In the genomic region with DNA sequence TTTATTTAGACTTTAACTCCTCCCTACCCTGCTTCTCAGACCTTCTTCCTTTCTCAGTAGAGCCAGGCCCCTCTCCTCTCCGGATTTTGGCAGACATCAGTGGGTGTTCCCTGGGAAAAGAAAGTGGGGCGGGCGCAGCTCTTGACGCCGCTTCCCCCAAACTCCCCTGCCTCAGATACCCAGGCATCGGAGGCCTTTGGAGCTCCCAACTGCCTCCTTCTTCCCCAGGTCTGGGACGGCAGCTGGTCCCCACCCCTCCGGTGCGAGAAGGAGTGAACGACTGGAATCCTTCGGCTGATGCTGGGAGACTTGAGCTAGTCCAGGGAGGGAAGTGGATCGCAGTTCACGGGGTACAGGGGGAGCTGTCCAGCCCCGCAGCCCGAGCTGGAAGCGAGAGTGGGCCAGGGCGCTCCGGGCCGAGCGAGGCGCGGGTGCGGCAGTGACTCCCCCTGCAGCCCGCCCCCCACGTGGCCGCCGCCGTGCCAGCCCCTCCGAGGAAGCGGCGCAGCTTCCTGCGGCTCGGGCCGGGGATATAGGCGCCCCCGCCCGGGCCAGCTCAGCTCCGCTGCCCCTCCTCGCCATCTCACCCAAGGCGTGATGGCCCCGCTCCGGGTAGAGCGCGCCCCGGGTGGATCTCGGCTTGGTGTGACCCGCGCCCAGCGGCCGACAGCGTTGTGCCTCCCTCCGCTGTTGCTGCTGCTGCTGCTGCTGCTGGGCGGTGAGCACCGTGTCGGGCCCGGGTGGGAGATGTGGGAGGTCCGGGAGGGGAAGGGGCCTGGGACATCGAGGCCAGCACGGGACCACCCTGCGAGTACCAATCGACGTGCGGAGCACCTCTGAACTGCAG, we compare ENCODE assay signal across 8 mouse cellular contexts. TPM values are rescaled to one million over a fixed set of nuclear protein-coding genes. Genes with fewer than 3 reads are reported as not detected.
DNase-seq lines count a peak whose midpoint lies in the region; ATAC-seq and TF ChIP-seq lines count a peak whose summit lies in the region.

TSS of gene Ramp2 (plus strand) at position 174 of the 847 bp plus-strand sequence.

- H3K4me3 ChIP-seq in CH12.LX (replicated peaks in 1 of 3; ENCODE audit: low read depth in 2 of 3, low read length in 2 of 3, poor library complexity in 1 of 3): peak within 1 kb of the TSS in 1 of 3 experiments; percentile 50
- H3K4me3 ChIP-seq in forebrain, embryonic 10.5 days: peak within 1 kb of the TSS; percentile 82
- H3K4me3 ChIP-seq in heart, postnatal 0 days (ENCODE audit: low read depth, low read length): peak within 1 kb of the TSS; percentile 62
- H3K4me3 ChIP-seq in lung, embryonic 15.5 days: peak within 1 kb of the TSS; percentile 76

- no peak for TF ChIP-seq EP300 in CH12.LX (IDR thresholded peaks at IDR 0.05; ENCODE audit: low read length)
- TF ChIP-seq EP300 in heart, postnatal 0 days (IDR thresholded peaks at IDR 0.05; ENCODE audit: low read depth): 0 out of 2 replicates have a peak, but pooled peaks have one; percentile 17

- DNase-seq in CH12.LX (ENCODE audit: extremely low read depth) (no peak), Patski (ENCODE audit: low read depth, low spot score) (no peak)
- peak; percentile 52 for DNase-seq in forebrain, embryonic 10.5 days (ENCODE audit: extremely low spot score, low spot score)
- no peak for DNase-seq in heart, postnatal 0 days (ENCODE audit: low spot score)
- DNase-seq in kidney, postnatal 4 days: peak; percentile 80 to 87
- DNase-seq in retina, postnatal 1 day: peak; percentile 65

- dilution Hi-C loops in CH12.LX (cut with MboI; ENCODE audit: extremely low pct_ligation_motif_present, extremely low pct_unique_long_range_greater_than_20kb, low sequenced_read_pairs): no loop called here

- H3K9me3 ChIP-seq in CH12.LX (replicated peaks; ENCODE audit: low read length): no peaks in the 10 kb centered on the region
- H3K9me3 ChIP-seq in forebrain, embryonic 10.5 days: no peaks in the 10 kb centered on the region
- H3K9me3 ChIP-seq in heart, postnatal 0 days (replicated peaks; ENCODE audit: control insufficient read depth, low read length): no peaks in the 10 kb centered on the region
- H3K9me3 ChIP-seq in lung, embryonic 15.5 days: no peaks in the 10 kb centered on the region

- H3K27ac ChIP-seq in CH12.LX (ENCODE audit: insufficient read depth, low read depth): no peak within 1 kb of the TSS
- peak within 1 kb of the TSS; percentile 89 for H3K27ac ChIP-seq in forebrain, embryonic 10.5 days
- H3K27ac ChIP-seq in heart, postnatal 0 days (ENCODE audit: low read depth): peak within 1 kb of the TSS; percentile 88
- peak within 1 kb of the TSS; percentile 92 for H3K27ac ChIP-seq in lung, embryonic 15.5 days

- H3K9ac ChIP-seq in CH12.LX (ENCODE audit: insufficient read depth, low read depth): no peak within 1 kb of the TSS
- H3K9ac ChIP-seq in heart, postnatal 0 days (replicated peaks; ENCODE audit: low read depth, low read length): peak within 1 kb of the TSS; percentile 70
- H3K9ac ChIP-seq in lung, embryonic 15.5 days: peak within 1 kb of the TSS; percentile 89

- H3K4me1 ChIP-seq in CH12.LX (ENCODE audit: control insufficient read depth in 1 of 2, insufficient read depth in 2 of 2): peaks cover 6 to 7% of the 10 kb centered on the region in 2 experiments
- peaks cover 38% of the 10 kb centered on the region for H3K4me1 ChIP-seq in forebrain, embryonic 10.5 days
- H3K4me1 ChIP-seq in heart, postnatal 0 days (ENCODE audit: control insufficient read depth, insufficient read depth): 0 out of 2 replicates have a peak, but pooled peaks cover 8% of the 10 kb centered on the region
- H3K4me1 ChIP-seq in lung, embryonic 15.5 days: peaks cover 17% of the 10 kb centered on the region

- TF ChIP-seq CTCF in CH12.LX (conservative IDR thresholded peaks at IDR 0.05 in 1 of 2, IDR thresholded peaks at IDR 0.05 in 1 of 2; ENCODE audit: low read depth in 2 of 2, low read length in 2 of 2) (no peak; a peak in 1 of 4 replicates), Patski (IDR thresholded peaks at IDR 0.05) (peak; percentile 40)
- 0 out of 2 replicates have a peak, but pooled peaks have one; percentile 0 for TF ChIP-seq CTCF in heart, postnatal 0 days (IDR thresholded peaks at IDR 0.05; ENCODE audit: low read depth)

- in situ Hi-C loops in CH12.LX (cut with MboI; ENCODE audit: low pct_ligation_motif_present, low pct_unique_long_range_greater_than_20kb, low sequenced_read_pairs): no loop called here
- in situ Hi-C loops in Patski (cut with MboI; ENCODE audit: low pct_unique_long_range_greater_than_20kb): no loop called here

- peak; percentile 17 for ATAC-seq in Patski
- ATAC-seq in heart, postnatal 0 days (ENCODE audit: insufficient read depth, low read depth): peak; percentile 64
- peak; percentile 84 for ATAC-seq in lung, embryonic 15.5 days (ENCODE audit: borderline replicate concordance, extremely low read depth, low FRiP score, low TSS enrichment)
- ATAC-seq in cerebellum, adult (ENCODE audit: insufficient number of reproducible peaks, low FRiP score, low TSS enrichment): no peak

- H3K36me3 ChIP-seq in CH12.LX (replicated peaks in 1 of 2; ENCODE audit: control insufficient read depth in 1 of 2, insufficient read depth in 1 of 2, low read length in 1 of 2): no peaks in the 10 kb centered on the region
- no peaks in the 10 kb centered on the region for H3K36me3 ChIP-seq in forebrain, embryonic 10.5 days (replicated peaks)
- H3K36me3 ChIP-seq in heart, postnatal 0 days (replicated peaks; ENCODE audit: control insufficient read depth, insufficient read depth, low read length): no peaks in the 10 kb centered on the region
- no peaks in the 10 kb centered on the region for H3K36me3 ChIP-seq in lung, embryonic 15.5 days

- CTCF ChIA-PET in Patski (lab: Charles Lee): interaction anchor here (0.7 to 1.9 kb wide), 8 partner anchors 9 to 56 kb away, joined by 3 to 8 read pairs (median 5); partner anchors contain the start of gene Becn1

- TF ChIP-seq RAD21 in CH12.LX (IDR thresholded peaks at IDR 0.05; ENCODE audit: low read depth, low read length): no peak

- H3K79me2 ChIP-seq in CH12.LX (replicated peaks; ENCODE audit: control insufficient read depth, extremely low read depth, insufficient read depth, poor library complexity, severe bottlenecking): no peaks in the 10 kb centered on the region

- peak within 1 kb of the TSS; percentile 70 for H3K4me2 ChIP-seq in CH12.LX (ENCODE audit: insufficient read depth, low read depth, poor library complexity, severe bottlenecking)
- peak within 1 kb of the TSS; percentile 79 for H3K4me2 ChIP-seq in heart, postnatal 0 days (ENCODE audit: low read depth, low read length)
- peak within 1 kb of the TSS; percentile 94 for H3K4me2 ChIP-seq in lung, embryonic 15.5 days

- H3K27me3 ChIP-seq in CH12.LX (replicated peaks) (peaks cover 70% of the 10 kb centered on the region), Patski (no peaks in the 10 kb centered on the region)
- peaks cover 48% of the 10 kb centered on the region for H3K27me3 ChIP-seq in forebrain, embryonic 10.5 days (ENCODE audit: poor library complexity, severe bottlenecking)
- H3K27me3 ChIP-seq in heart, postnatal 0 days (ENCODE audit: control insufficient read depth, insufficient read depth, low read length): peaks cover 23% of the 10 kb centered on the region
- peaks cover 16% of the 10 kb centered on the region; the same call in 1 of the 2 replicates for H3K27me3 ChIP-seq in lung, embryonic 15.5 days

- no peak for TF ChIP-seq POLR2A in CH12.LX (IDR thresholded peaks at IDR 0.05; ENCODE audit: low read depth, low read length)

- under 1% methylated on average over 63 of the region's 63 CpGs for WGBS in forebrain, embryonic 10.5 days
- WGBS in heart, postnatal 0 days: under 1% methylated on average over 59 of the region's 63 CpGs
- WGBS in lung, embryonic 15.5 days: under 1% methylated on average over 54 of the region's 63 CpGs

- POLR2A ChIA-PET in Patski (lab: Charles Lee): interaction anchor here (0.6 to 1.7 kb wide), 3 partner anchors 14 to 102 kb away, joined by 3 to 10 read pairs (median 3); no protein-coding TSS in a partner anchor

TF ChIP-seq in CH12.LX, 34 proteins besides CTCF, POLR2A, EP300 and RAD21:
- TF ChIP-seq POLR2AphosphoS2 (IDR thresholded peaks at IDR 0.05; ENCODE audit: low read depth, low read length): no peak
- no peak for TF ChIP-seq ZKSCAN1 (IDR thresholded peaks at IDR 0.05; ENCODE audit: borderline replicate concordance, low read depth, low read length)
- TF ChIP-seq NELFE (IDR thresholded peaks at IDR 0.05; ENCODE audit: low read depth, low read length): no peak
- TF ChIP-seq NRF1 (IDR thresholded peaks at IDR 0.05; ENCODE audit: low read depth, low read length): no peak
- TF ChIP-seq PAX5 (IDR thresholded peaks at IDR 0.05; ENCODE audit: low read length): no peak
- no peak for TF ChIP-seq ETS1 (conservative IDR thresholded peaks at IDR 0.05; ENCODE audit: low read depth, low read length)
- no peak for TF ChIP-seq MYC (IDR thresholded peaks at IDR 0.05; ENCODE audit: low read depth, low read length)
- no peak; the same call in 1 of the 2 replicates for TF ChIP-seq MXI1 (IDR thresholded peaks at IDR 0.05; ENCODE audit: low read depth, low read length)
- TF ChIP-seq ZC3H11A (IDR thresholded peaks at IDR 0.05; ENCODE audit: low read depth, low read length): no peak
- TF ChIP-seq MAZ (IDR thresholded peaks at IDR 0.05; ENCODE audit: low read depth, low read length): no peak
- TF ChIP-seq E2F4 (IDR thresholded peaks at IDR 0.05; ENCODE audit: insufficient replicate concordance, low read depth, low read length): no peak
- no peak for TF ChIP-seq ZNF384 (IDR thresholded peaks at IDR 0.05; ENCODE audit: low read depth, low read length)
- no peak for TF ChIP-seq MAFK (IDR thresholded peaks at IDR 0.05; ENCODE audit: insufficient replicate concordance, low read length)
- TF ChIP-seq SIN3A (IDR thresholded peaks at IDR 0.05; ENCODE audit: low read length): no peak

RNA-seq across cellular contexts. Expression of gene Ramp2, which starts in this region (rescaled TPM):
- 1.3 and 1.5 TPM in 2 replicates for total RNA-seq in CH12.LX (2012; rRNA removed)
- 0.26 TPM in 1 of 2 replicates, not detected in the other for total RNA-seq in CH12.LX (2014; rRNA removed)
- polyA plus RNA-seq in CH12.LX (2012; ENCODE audit: insufficient read length, low read depth): 0.33 and 0.80 TPM in 2 replicates
- polyA plus RNA-seq in Patski (2021): 27.3 TPM
- polyA plus RNA-seq in forebrain, embryonic 10.5 days (2016; fragmentation: Nextera tagmentation; extraction: Ambion mirVana): 54.8 and 57.3 TPM in 2 replicates
- total RNA-seq in heart, postnatal 0 days (2014; rRNA removed; ENCODE audit: low replicate concordance): 159 and 253 TPM in 2 replicates
- polyA plus RNA-seq in heart, postnatal 0 days (2015; fragmentation: Nextera tagmentation; extraction: Ambion mirVana): 181 and 182 TPM in 2 replicates
- polyA plus RNA-seq in lung, embryonic 15.5 days (2015; fragmentation: Nextera tagmentation; extraction: Ambion mirVana): 264 and 286 TPM in 2 replicates

Comparison
In these comparisons a context has a peak if more than half of its experiments do, and no peak if none do; other contexts are left out.
1. RNA of gene Ramp2 (total RNA-seq): 159 to 253 TPM in heart, postnatal 0 days; 0.26 to 1.5 TPM in CH12.LX; every median in the first group is over 10 times any median in the second.
2. RNA of gene Ramp2 (polyA plus RNA-seq): 264 to 286 TPM in lung, embryonic 15.5 days, 181 to 182 TPM in heart, postnatal 0 days, 54.8 to 57.3 TPM in forebrain, embryonic 10.5 days and 27.3 TPM in Patski (single experiment); 0.33 to 0.80 TPM in CH12.LX; every median in the first group is over 10 times any median in the second.
3. DNase-seq: peak in forebrain, embryonic 10.5 days (single experiment), kidney, postnatal 4 days (2 of 2) and retina, postnatal 1 day (single experiment); none in CH12.LX (single experiment), Patski (single experiment) and heart, postnatal 0 days (single experiment).
4. CTCF ChIP-seq: peak in Patski (single experiment) and heart, postnatal 0 days (single experiment); none in CH12.LX (0 of 2).
5. Peak in every context shown above with its lines, with median percentiles within 50 percentile points of each other: H3K4me2 ChIP-seq.